Mouse (Mus musculus) lung, embryonic 15.5 days (tissue): ENCODE measurements around the gene Art3. TPM values are rescaled to one million over a fixed set of nuclear protein-coding genes. Genes with fewer than 3 reads are reported as not detected.
"Not testable (repeated sequence)": the region's sequence is repeated elsewhere in the genome, so short reads cannot be mapped to it uniquely, and the experiment has no call there.

Experiments
- ATAC-seq: fragments of 200-750 bp; cut with Nextera tagmentation; 2 replicates; pipeline ENCODE4 v1.8.0; 2017; ENCODE audit warnings: moderate number of reproducible peaks, borderline replicate concordance; ENCODE audit not compliant: low FRiP score, low TSS enrichment; ENCODE audit errors: extremely low read depth
- H3K27ac ChIP-seq: fragments of 300-500 bp; sonication (generic); 2 replicates; pipeline ENCODE4 v1.5.1; 2015; ENCODE audit warnings: moderate library complexity, mild to moderate bottlenecking, inconsistent platforms
- H3K27me3 ChIP-seq: fragments of 300-500 bp; sonication (generic); 2 replicates; pipeline ENCODE4 v1.6.1; 2015; ENCODE audit warnings: inconsistent platforms
- H3K36me3 ChIP-seq: fragments of 300-500 bp; sonication (generic); 2 replicates; pipeline ENCODE4 v1.6.1; 2015; ENCODE audit warnings: inconsistent platforms
- H3K4me1 ChIP-seq: fragments of 300-500 bp; sonication (generic); 2 replicates; pipeline ENCODE4 v1.6.1; 2015; ENCODE audit warnings: inconsistent platforms
- H3K4me2 ChIP-seq: fragments of 300-500 bp; sonication (generic); 2 replicates; pipeline ENCODE4 v1.6.1; 2015; ENCODE audit warnings: inconsistent platforms, mild to moderate bottlenecking, moderate library complexity
- H3K4me3 ChIP-seq: fragments of 300-500 bp; sonication (generic); 2 replicates; pipeline ENCODE4 v1.5.1; 2015; ENCODE audit warnings: mild to moderate bottlenecking, inconsistent platforms
- H3K9ac ChIP-seq: fragments of 300-500 bp; sonication (generic); 2 replicates; pipeline ENCODE4 v1.6.1; 2015; ENCODE audit warnings: inconsistent platforms
- H3K9me3 ChIP-seq: fragments of 300-500 bp; sonication (generic); 2 replicates; pipeline ENCODE4 v1.6.1; 2016; ENCODE audit warnings: inconsistent platforms
- WGBS: fragments of 180-500 bp; shearing (Covaris S2); methylation state at CpG from one replicate; pipeline ENCODE4 v1.1.7; 2015; 5-methylcytosine and 5-hydroxymethylcytosine counted together
- polyA plus RNA-seq: library from polyadenylated mRNA; unstranded; fragments of >200 nt; fragmentation: Nextera tagmentation; extraction: Ambion mirVana; gene quantifications from 2 replicates; pipeline ENCODE4 v1.2.1, GENCODE M21; 2015

The Art3 gene
- polyA plus RNA-seq, 1 experiment from 2014 or later, result 9.5 TPM

- Histone ChIP-seq H3K27ac (no peak within 1 kb of the TSS), H3K4me2 (peak within 1 kb of the TSS; percentile 58), H3K9ac (peak within 1 kb of the TSS; percentile 17; the same call in 1 of the 2 replicates), H3K36me3 (no peaks in the 10 kb centered on the region), H3K4me1 (peaks cover 8% of the 10 kb centered on the region; the same call in 1 of the 2 replicates), H3K27me3 (0 out of 2 replicates have a peak, but pooled peaks cover 5% of the 10 kb centered on the region), H3K9me3 (no peaks in the 10 kb centered on the region), H3K4me3 (peak within 1 kb of the TSS; percentile 28)
- ATAC-seq, result peak; percentile 57; the same call in 1 of the 2 replicates
- 13% methylated on average over 14 of the region's 14 CpGs for WGBS
These were observed 17.3 kb downstream of the Art3 start, which contains the start of gene Cxcl10 for GRCm38 (mm10) chr5:92348794-92349413. TSS of gene Cxcl10 (minus strand) at chr5:92348889.

GRCm38 (mm10) chr5:92349731-92350130, 18.1 kb downstream of the Art3 start:
- H3K27ac ChIP-seq, result no peak overlapping the region
- H3K9me3 ChIP-seq, result no peaks in the 10 kb centered on the region
- H3K9ac ChIP-seq, result no peak overlapping the region
- H3K27me3 ChIP-seq, result 0 out of 2 replicates have a peak, but pooled peaks cover 5% of the 10 kb centered on the region
- H3K4me1 ChIP-seq, result peaks cover 8% of the 10 kb centered on the region; the same call in 1 of the 2 replicates
- 80% methylated on average over 7 of the region's 7 CpGs for WGBS
- no peak overlapping the region for H3K4me2 ChIP-seq
- no peaks in the 10 kb centered on the region for H3K36me3 ChIP-seq
- no peak for ATAC-seq
- no peak overlapping the region for H3K4me3 ChIP-seq

- WGBS, result 56% methylated on average over 4 of the region's 4 CpGs
- H3K27me3 ChIP-seq, H3K27ac ChIP-seq, H3K9me3 ChIP-seq, H3K4me2 ChIP-seq, ATAC-seq, H3K36me3 ChIP-seq, H3K9ac ChIP-seq, H3K4me1 ChIP-seq, H3K4me3 ChIP-seq: not testable (repeated sequence)
These were observed 21.1 kb downstream of the Art3 start for GRCm38 (mm10) chr5:92352716-92353115.

- WGBS, result 44% methylated on average over 11 of the region's 11 CpGs
- Histone ChIP-seq H3K27me3 (no peaks in the 10 kb centered on the region), H3K9ac (no peak overlapping the region), H3K4me3 (peak overlapping the region; percentile 35), H3K4me2 (peak overlapping the region; percentile 42), H3K9me3 (no peaks in the 10 kb centered on the region), H3K36me3 (no peaks in the 10 kb centered on the region), H3K27ac (no peak overlapping the region), H3K4me1 (peaks cover 4% of the 10 kb centered on the region; the same call in 1 of the 2 replicates)
- ATAC-seq, result no peak
These were observed 21.9 kb downstream of the Art3 start for GRCm38 (mm10) chr5:92353517-92353916.

- Histone ChIP-seq H3K9ac (no peak overlapping the region), H3K4me1 (no peaks in the 10 kb centered on the region), H3K4me3 (no peak overlapping the region), H3K9me3 (no peaks in the 10 kb centered on the region), H3K36me3 (no peaks in the 10 kb centered on the region), H3K27ac (no peak overlapping the region), H3K4me2 (no peak overlapping the region), H3K27me3 (no peaks in the 10 kb centered on the region)
- ATAC-seq, result 0 out of 2 replicates have a peak, but pooled peaks have one; percentile 55
- WGBS, result 19% methylated on average over 11 of the region's 12 CpGs
These were observed 26.4 kb downstream of the Art3 start for GRCm38 (mm10) chr5:92358033-92358432.

- Histone ChIP-seq H3K27me3 (no peaks in the 10 kb centered on the region), H3K4me2 (no peak overlapping the region), H3K9ac (no peak overlapping the region), H3K27ac (no peak overlapping the region), H3K36me3 (no peaks in the 10 kb centered on the region), H3K4me1 (no peaks in the 10 kb centered on the region), H3K9me3 (no peaks in the 10 kb centered on the region), H3K4me3 (no peak overlapping the region)
- 62% methylated on average over 11 of the region's 11 CpGs for WGBS
- ATAC-seq, result no peak
These were observed 27.3 kb downstream of the Art3 start for GRCm38 (mm10) chr5:92358767-92359455.

GRCm38 (mm10) chr5:92363179-92363578, 31.6 kb downstream of the Art3 start:
- no peak for ATAC-seq
- Histone ChIP-seq H3K27ac (no peak overlapping the region), H3K4me2 (no peak overlapping the region), H3K27me3 (no peaks in the 10 kb centered on the region), H3K4me1 (no peaks in the 10 kb centered on the region), H3K36me3 (no peaks in the 10 kb centered on the region), H3K4me3 (no peak overlapping the region), H3K9ac (no peak overlapping the region), H3K9me3 (no peaks in the 10 kb centered on the region)
- WGBS, result 15% methylated on average over 4 of the region's 4 CpGs

GRCm38 (mm10) chr5:92364011-92364410, 32.4 kb downstream of the Art3 start:
- WGBS, result 89% methylated on average over 5 of the region's 5 CpGs
- Histone ChIP-seq H3K9me3 (no peaks in the 10 kb centered on the region), H3K9ac (no peak overlapping the region), H3K4me2 (no peak overlapping the region), H3K4me3 (no peak overlapping the region), H3K27ac (no peak overlapping the region), H3K27me3 (no peaks in the 10 kb centered on the region), H3K4me1 (no peaks in the 10 kb centered on the region), H3K36me3 (no peaks in the 10 kb centered on the region)
- no peak for ATAC-seq

- no peak for ATAC-seq
- no peak overlapping the region for H3K4me3 ChIP-seq
- WGBS, result 66% methylated on average over 11 of the region's 11 CpGs
- no peaks in the 10 kb centered on the region for H3K36me3 ChIP-seq
- H3K27ac ChIP-seq, result no peak overlapping the region
- no peak overlapping the region for H3K4me2 ChIP-seq
- no peaks in the 10 kb centered on the region for H3K4me1 ChIP-seq
- H3K27me3 ChIP-seq, result no peaks in the 10 kb centered on the region
- H3K9me3 ChIP-seq, result no peaks in the 10 kb centered on the region
- H3K9ac ChIP-seq, result no peak overlapping the region
These were observed 33.6 kb downstream of the Art3 start for GRCm38 (mm10) chr5:92365146-92365705.

- no peaks in the 10 kb centered on the region for H3K27me3 ChIP-seq
- no peak overlapping the region for H3K4me3 ChIP-seq
- H3K4me2 ChIP-seq, result no peak overlapping the region
- H3K9ac ChIP-seq, result no peak overlapping the region
- ATAC-seq, result no peak
- no peaks in the 10 kb centered on the region for H3K36me3 ChIP-seq
- H3K4me1 ChIP-seq, result no peaks in the 10 kb centered on the region
- H3K27ac ChIP-seq, result no peak overlapping the region
- H3K9me3 ChIP-seq, result no peaks in the 10 kb centered on the region
- 47% methylated on average over 6 of the region's 6 CpGs for WGBS
These were observed 34.9 kb downstream of the Art3 start for GRCm38 (mm10) chr5:92366565-92366964.

- no peak overlapping the region for H3K9ac ChIP-seq
- no peaks in the 10 kb centered on the region for H3K27me3 ChIP-seq
- no peak overlapping the region for H3K4me2 ChIP-seq
- no peak overlapping the region for H3K27ac ChIP-seq
- ATAC-seq, result no peak
- no peaks in the 10 kb centered on the region for H3K9me3 ChIP-seq
- 56% methylated on average over 10 of the region's 10 CpGs for WGBS
- no peak overlapping the region for H3K4me3 ChIP-seq
- H3K36me3 ChIP-seq, result no peaks in the 10 kb centered on the region
- H3K4me1 ChIP-seq, result no peaks in the 10 kb centered on the region
These were observed 36.8 kb downstream of the Art3 start for GRCm38 (mm10) chr5:92368392-92368791.
